11 mouse cellular contexts compared by ENCODE assay signal in genomic region chr16:57336770-57337423, GRCm38 (mm10). TPM values are rescaled to one million over a fixed set of nuclear protein-coding genes. Genes with fewer than 3 reads are reported as not detected.
DNase-seq lines count a peak whose midpoint lies in the region; ATAC-seq and TF ChIP-seq lines count a peak whose summit lies in the region.
"Had no signal": no experiment of that assay in that cellular context is flagged by ENCODE, and none has a peak within 500 bp of the region (broad histone marks: within the 10 kb centered on the region; RNA-seq: fewer than 3 reads in every experiment).

No protein-coding gene starts in this region.

- H3K79me2 ChIP-seq in liver, adult 2 months (ENCODE audit: control insufficient read depth, insufficient read depth, low read length) = no peaks in the 10 kb centered on the region

- no peaks in the 10 kb centered on the region for H3K9me3 ChIP-seq in liver, embryonic 11.5 days (ENCODE audit: control insufficient read depth, low read length)
- no peaks in the 10 kb centered on the region for H3K9me3 ChIP-seq in limb, embryonic 14.5 days (ENCODE audit: control insufficient read depth, low read length)
- H3K9me3 ChIP-seq: liver, embryonic 15.5 days; neural tube, embryonic 15.5 days had no signal

- H3K36me3 ChIP-seq in liver, adult 2 months (ENCODE audit: control insufficient read depth, insufficient read depth, low read length) = no peaks in the 10 kb centered on the region
- H3K36me3 ChIP-seq in liver, embryonic 11.5 days (ENCODE audit: control insufficient read depth, insufficient read depth, low read length) = no peaks in the 10 kb centered on the region
- H3K36me3 ChIP-seq in limb, embryonic 14.5 days (ENCODE audit: control insufficient read depth, insufficient read depth, low read length) = no peaks in the 10 kb centered on the region
- H3K36me3 ChIP-seq: liver, embryonic 15.5 days; neural tube, embryonic 15.5 days had no signal

- no peak for ATAC-seq in liver, embryonic 11.5 days (replicated peaks; ENCODE audit: low FRiP score)
- peak; percentile 66 for ATAC-seq in activated CD4-positive, CD25-positive, alpha-beta regulatory T cell, adult 4 months
- no peak for ATAC-seq in limb, embryonic 14.5 days (ENCODE audit: low FRiP score, low read depth)

- no peaks in the 10 kb centered on the region for H3K4me1 ChIP-seq in liver, adult 2 months (ENCODE audit: control insufficient read depth, insufficient read depth, low read length)
- no peaks in the 10 kb centered on the region for H3K4me1 ChIP-seq in liver, embryonic 11.5 days (replicated peaks; ENCODE audit: control insufficient read depth, insufficient read depth, low read length)
- peaks cover 50% of the 10 kb centered on the region for H3K4me1 ChIP-seq in limb, embryonic 14.5 days (ENCODE audit: control insufficient read depth, insufficient read depth, low read length)
- H3K4me1 ChIP-seq: liver, embryonic 15.5 days; neural tube, embryonic 15.5 days had no signal

- WGBS in liver, adult 2 months = 60% methylated on average over 11 of the region's 11 CpGs
- WGBS in liver, embryonic 11.5 days = 68% methylated on average over 11 of the region's 11 CpGs
- 30% methylated on average over 11 of the region's 11 CpGs for WGBS in limb, embryonic 14.5 days

- peak overlapping the region; percentile 7; the same call in 1 of the 2 replicates for H3K4me3 ChIP-seq in liver, adult 2 months (ENCODE audit: insufficient read depth, low read depth, low read length)
- H3K4me3 ChIP-seq in liver, embryonic 11.5 days (ENCODE audit: low read depth, low read length) = no peak overlapping the region
- no peak overlapping the region for H3K4me3 ChIP-seq in limb, embryonic 14.5 days (replicated peaks; ENCODE audit: low read length)
- H3K4me3 ChIP-seq: liver, embryonic 15.5 days; neural tube, embryonic 15.5 days had no signal

- peak; percentile 29 for DNase-seq in liver, adult 2 months (ENCODE audit: extremely low read depth, low read depth, low spot score)
- no peak for DNase-seq in liver, embryonic 11.5 days (ENCODE audit: low spot score)
- no peak for DNase-seq in limb, embryonic 14.5 days (ENCODE audit: low spot score)
- peak; percentile 43 for DNase-seq in skeletal muscle tissue, adult 2 months (ENCODE audit: low read depth, low spot score)
- no peak for DNase-seq in gastrocnemius, adult 8-10 months (ENCODE audit: low spot score in 2 of 2)
- no peak for DNase-seq in right cerebral cortex, adult 2 months (ENCODE audit: low spot score in 2 of 2)
- DNase-seq in ovary, postnatal 10 days (ENCODE audit: low spot score) = no peak

- H3K4me2 ChIP-seq in liver, embryonic 11.5 days = no peak overlapping the region
- H3K4me2 ChIP-seq in limb, embryonic 14.5 days (replicated peaks; ENCODE audit: low read depth, low read length, severe bottlenecking) = peak overlapping the region; percentile 3; the same call in 1 of the 2 replicates
- H3K4me2 ChIP-seq: liver, embryonic 15.5 days; neural tube, embryonic 15.5 days had no signal

- H3K27ac ChIP-seq in liver, adult 2 months (replicated peaks; ENCODE audit: insufficient read depth, low read depth, low read length) = no peak overlapping the region
- H3K27ac ChIP-seq in liver, embryonic 11.5 days (ENCODE audit: low read depth, low read length) = no peak overlapping the region
- peak overlapping the region; percentile 55; the same call in 1 of the 2 replicates for H3K27ac ChIP-seq in limb, embryonic 14.5 days (replicated peaks; ENCODE audit: low read depth, low read length)
- H3K27ac ChIP-seq: liver, embryonic 15.5 days; neural tube, embryonic 15.5 days had no signal

- H3K27me3 ChIP-seq in liver, adult 2 months (ENCODE audit: control insufficient read depth, insufficient read depth, low read length) = no peaks in the 10 kb centered on the region
- no peaks in the 10 kb centered on the region for H3K27me3 ChIP-seq in liver, embryonic 11.5 days (replicated peaks; ENCODE audit: control insufficient read depth, insufficient read depth, low read length)
- no peaks in the 10 kb centered on the region for H3K27me3 ChIP-seq in limb, embryonic 14.5 days (ENCODE audit: control insufficient read depth, insufficient read depth, low read length)
- H3K27me3 ChIP-seq: liver, embryonic 15.5 days; neural tube, embryonic 15.5 days had no signal

- TF ChIP-seq POLR2A in liver, adult 2 months (IDR thresholded peaks at IDR 0.05; ENCODE audit: extremely low read depth, insufficient read depth, low read length) = no peak
- no peak for TF ChIP-seq POLR2A in limb, embryonic 14.5 days (IDR thresholded peaks at IDR 0.05; ENCODE audit: borderline replicate concordance, extremely low read depth, insufficient read depth, insufficient read length)

- H3K9ac ChIP-seq in liver, adult 2 months (ENCODE audit: low read depth, low read length) = no peak overlapping the region
- H3K9ac ChIP-seq in liver, embryonic 11.5 days (ENCODE audit: low read depth, low read length) = no peak overlapping the region
- no peak overlapping the region for H3K9ac ChIP-seq in limb, embryonic 14.5 days (ENCODE audit: low read depth, low read length, severe bottlenecking)
- H3K9ac ChIP-seq: liver, embryonic 15.5 days; neural tube, embryonic 15.5 days had no signal

- TF ChIP-seq CTCF in liver, adult 2 months (IDR thresholded peaks at IDR 0.05; ENCODE audit: low read depth, low read length) = no peak

RNA-seq across cellular contexts. Expression of gene Filip1l, which starts 16.0 kb away (rescaled TPM):
- total RNA-seq in liver, adult 2 months (2014; rRNA removed) = 2.5 and 2.9 TPM in 2 replicates
- polyA plus RNA-seq in liver, adult 2 months (2012; rRNA removed) = 0.41 and 0.82 TPM in 2 replicates
- 9.3 and 9.4 TPM in 2 replicates for polyA plus RNA-seq in liver, embryonic 11.5 days (2014; fragmentation: Nextera tagmentation; extraction: Ambion mirVana)
- polyA plus RNA-seq in activated CD4-positive, CD25-positive, alpha-beta regulatory T cell, adult 4 months (2017; shearing (Covaris generic)) = 10 to 100 TPM; 14.0 to 14.3 TPM
- polyA plus RNA-seq in limb, embryonic 14.5 days (2012; rRNA removed) = 21.4 and 30.3 TPM in 2 replicates
- polyA plus RNA-seq in limb, embryonic 14.5 days (2014; fragmentation: Nextera tagmentation; extraction: Ambion mirVana) = 43.9 and 50.6 TPM in 2 replicates
- total RNA-seq in gastrocnemius, adult 8-10 months (2022) = 10 to 100 TPM; 44.3 to 47.8 (median 46.5) TPM

RNA-seq across cellular contexts. Expression of gene Tmem30c, which starts 44.2 kb away (rescaled TPM):
- total RNA-seq in liver, adult 2 months (2014; rRNA removed) = not detected in 2 replicates
- not detected in 2 replicates for polyA plus RNA-seq in liver, adult 2 months (2012; rRNA removed)
- polyA plus RNA-seq in liver, embryonic 11.5 days (2014; fragmentation: Nextera tagmentation; extraction: Ambion mirVana) = 0.13 TPM in 1 of 2 replicates, not detected in the other
- not detected for polyA plus RNA-seq in activated CD4-positive, CD25-positive, alpha-beta regulatory T cell, adult 4 months (2017; shearing (Covaris generic))
- 0.08 and 0.35 TPM in 2 replicates for polyA plus RNA-seq in limb, embryonic 14.5 days (2012; rRNA removed)
- not detected in 2 replicates for polyA plus RNA-seq in limb, embryonic 14.5 days (2014; fragmentation: Nextera tagmentation; extraction: Ambion mirVana)
- total RNA-seq in gastrocnemius, adult 8-10 months (2022) = not detected
- polyA plus RNA-seq: heart, embryonic 14.5 days; liver, embryonic 15.5 days had no signal

Comparison
In these comparisons a context has a peak if more than half of its experiments do, and no peak if none do; other contexts are left out.
1. DNase-seq: peak in liver, adult 2 months (single experiment) and skeletal muscle tissue, adult 2 months (single experiment); none in liver, embryonic 11.5 days (single experiment), limb, embryonic 14.5 days (single experiment), gastrocnemius, adult 8-10 months (0 of 2), right cerebral cortex, adult 2 months (0 of 2) and ovary, postnatal 10 days (single experiment).